Mouse (Mus musculus): ENCODE data around the gene Mmrn1. TPM values are rescaled to one million over a fixed set of nuclear protein-coding genes. Genes with fewer than 3 reads are reported as not detected.

Gene Mmrn1
- total and polyA plus RNA-seq, 3 experiments: 2.4 to 7.5 (median 6.8) TPM

GRCm38 (mm10) chr6:60962668-60963067 lies 37.9 kb downstream of the Mmrn1 start:
- H3K36me3 ChIP-seq (ENCODE audit: control insufficient read depth, insufficient read depth, low read length): no peaks in the 10 kb centered on the region
- H3K9ac ChIP-seq (ENCODE audit: low read depth, low read length): no peak overlapping the region
- TF ChIP-seq POLR2A (IDR thresholded peaks at IDR 0.05; ENCODE audit: insufficient read depth, low read depth, low read length) (no peak), CTCF (IDR thresholded peaks at IDR 0.05) (no peak), EP300 (IDR thresholded peaks at IDR 0.05; ENCODE audit: insufficient read depth, low read depth, low read length) (no peak)
- WGBS: 71% methylated on average over 2 of the region's 2 CpGs
- intact Hi-C loops (cut with DNase I): no loop called here
- H3K27ac ChIP-seq: no peak overlapping the region
- no peak for DNase-seq
- no peaks in the 10 kb centered on the region for H3K4me1 ChIP-seq (ENCODE audit: control insufficient read depth, insufficient read depth, low read length)
- H3K4me3 ChIP-seq: no peak overlapping the region
- no peaks in the 10 kb centered on the region for H3K79me2 ChIP-seq (replicated peaks; ENCODE audit: control insufficient read depth, insufficient read depth, low read length)
- H3K27me3 ChIP-seq (ENCODE audit: control insufficient read depth, insufficient read depth, low read length): no peaks in the 10 kb centered on the region

GRCm38 (mm10) chr6:60963726-60964125 lies 39.0 kb downstream of the Mmrn1 start:
- no peaks in the 10 kb centered on the region for H3K4me1 ChIP-seq (ENCODE audit: control insufficient read depth, insufficient read depth, low read length)
- H3K27ac ChIP-seq: no peak overlapping the region
- intact Hi-C loops (cut with DNase I): no loop called here
- H3K36me3 ChIP-seq (ENCODE audit: control insufficient read depth, insufficient read depth, low read length): no peaks in the 10 kb centered on the region
- no peak overlapping the region for H3K4me3 ChIP-seq
- DNase-seq: no peak
- no peaks in the 10 kb centered on the region for H3K79me2 ChIP-seq (replicated peaks; ENCODE audit: control insufficient read depth, insufficient read depth, low read length)
- H3K27me3 ChIP-seq (ENCODE audit: control insufficient read depth, insufficient read depth, low read length): no peaks in the 10 kb centered on the region
- H3K9ac ChIP-seq (ENCODE audit: low read depth, low read length): no peak overlapping the region
- TF ChIP-seq CTCF (IDR thresholded peaks at IDR 0.05): peak; percentile 43
- no peak for TF ChIP-seq EP300 (IDR thresholded peaks at IDR 0.05; ENCODE audit: insufficient read depth, low read depth, low read length)
- TF ChIP-seq POLR2A (IDR thresholded peaks at IDR 0.05; ENCODE audit: insufficient read depth, low read depth, low read length): no peak
- 56% methylated on average over 1 of the region's 1 CpGs for WGBS

- H3K36me3 ChIP-seq (ENCODE audit: control insufficient read depth, insufficient read depth, low read length): no peaks in the 10 kb centered on the region
- H3K27me3 ChIP-seq (ENCODE audit: control insufficient read depth, insufficient read depth, low read length): no peaks in the 10 kb centered on the region
- H3K79me2 ChIP-seq (replicated peaks; ENCODE audit: control insufficient read depth, insufficient read depth, low read length): no peaks in the 10 kb centered on the region
- H3K4me1 ChIP-seq (ENCODE audit: control insufficient read depth, insufficient read depth, low read length): no peaks in the 10 kb centered on the region; the same call in 1 of the 2 replicates
- WGBS: 68% methylated on average over 4 of the region's 4 CpGs
- H3K9ac ChIP-seq (ENCODE audit: low read depth, low read length): no peak overlapping the region
- H3K27ac ChIP-seq: no peak overlapping the region
- DNase-seq: no peak
- intact Hi-C loops (cut with DNase I): no loop called here
- no peak overlapping the region for H3K4me3 ChIP-seq
- TF ChIP-seq EP300 (IDR thresholded peaks at IDR 0.05; ENCODE audit: insufficient read depth, low read depth, low read length): no peak
- no peak for TF ChIP-seq POLR2A (IDR thresholded peaks at IDR 0.05; ENCODE audit: insufficient read depth, low read depth, low read length)
- no peak for TF ChIP-seq CTCF (IDR thresholded peaks at IDR 0.05)
Observed at GRCm38 (mm10) chr6:60966931-60967330, 42.2 kb downstream of the Mmrn1 start.

GRCm38 (mm10) chr6:60969407-60969806 lies 44.6 kb downstream of the Mmrn1 start:
- no peaks in the 10 kb centered on the region for H3K79me2 ChIP-seq (replicated peaks; ENCODE audit: control insufficient read depth, insufficient read depth, low read length)
- no peak overlapping the region for H3K9ac ChIP-seq (ENCODE audit: low read depth, low read length)
- no peaks in the 10 kb centered on the region; the same call in 1 of the 2 replicates for H3K4me1 ChIP-seq (ENCODE audit: control insufficient read depth, insufficient read depth, low read length)
- no peak overlapping the region for H3K4me3 ChIP-seq
- DNase-seq: no peak
- WGBS: 53% methylated on average over 6 of the region's 6 CpGs
- H3K27me3 ChIP-seq (ENCODE audit: control insufficient read depth, insufficient read depth, low read length): no peaks in the 10 kb centered on the region
- no peak overlapping the region for H3K27ac ChIP-seq
- no peaks in the 10 kb centered on the region for H3K36me3 ChIP-seq (ENCODE audit: control insufficient read depth, insufficient read depth, low read length)
- TF ChIP-seq EP300 (IDR thresholded peaks at IDR 0.05; ENCODE audit: insufficient read depth, low read depth, low read length) (no peak), POLR2A (IDR thresholded peaks at IDR 0.05; ENCODE audit: insufficient read depth, low read depth, low read length) (no peak), CTCF (IDR thresholded peaks at IDR 0.05) (no peak)
- intact Hi-C loops (cut with DNase I): no loop called here

- no peak overlapping the region for H3K9ac ChIP-seq (ENCODE audit: low read depth, low read length)
- WGBS: 69% methylated on average over 2 of the region's 2 CpGs
- intact Hi-C loops (cut with DNase I): no loop called here
- no peak overlapping the region for H3K27ac ChIP-seq
- no peaks in the 10 kb centered on the region for H3K36me3 ChIP-seq (ENCODE audit: control insufficient read depth, insufficient read depth, low read length)
- TF ChIP-seq CTCF (IDR thresholded peaks at IDR 0.05): no peak
- TF ChIP-seq POLR2A (IDR thresholded peaks at IDR 0.05; ENCODE audit: insufficient read depth, low read depth, low read length): no peak
- TF ChIP-seq EP300 (IDR thresholded peaks at IDR 0.05; ENCODE audit: insufficient read depth, low read depth, low read length): no peak
- H3K4me1 ChIP-seq (ENCODE audit: control insufficient read depth, insufficient read depth, low read length): no peaks in the 10 kb centered on the region; the same call in 1 of the 2 replicates
- no peaks in the 10 kb centered on the region for H3K79me2 ChIP-seq (replicated peaks; ENCODE audit: control insufficient read depth, insufficient read depth, low read length)
- H3K4me3 ChIP-seq: no peak overlapping the region
- no peaks in the 10 kb centered on the region for H3K27me3 ChIP-seq (ENCODE audit: control insufficient read depth, insufficient read depth, low read length)
- DNase-seq: no peak
Observed at GRCm38 (mm10) chr6:60970811-60971210, 46.0 kb downstream of the Mmrn1 start.

- Histone ChIP-seq H3K79me2 (replicated peaks; ENCODE audit: control insufficient read depth, insufficient read depth, low read length) (no peaks in the 10 kb centered on the region), H3K27me3 (ENCODE audit: control insufficient read depth, insufficient read depth, low read length) (no peaks in the 10 kb centered on the region)
- DNase-seq: no peak
Observed at GRCm38 (mm10) chr6:60978610-60979009, 53.8 kb downstream of the Mmrn1 start.

More at GRCm38 (mm10) chr6:60978610-60979009, 53.8 kb downstream of the Mmrn1 start:
- TF ChIP-seq CTCF (IDR thresholded peaks at IDR 0.05) (no peak), EP300 (IDR thresholded peaks at IDR 0.05; ENCODE audit: insufficient read depth, low read depth, low read length) (no peak), POLR2A (IDR thresholded peaks at IDR 0.05; ENCODE audit: insufficient read depth, low read depth, low read length) (no peak)
- Histone ChIP-seq H3K9ac (ENCODE audit: low read depth, low read length) (no peak overlapping the region), H3K36me3 (ENCODE audit: control insufficient read depth, insufficient read depth, low read length) (no peaks in the 10 kb centered on the region), H3K27ac (no peak overlapping the region), H3K4me3 (no peak overlapping the region), H3K4me1 (ENCODE audit: control insufficient read depth, insufficient read depth, low read length) (no peaks in the 10 kb centered on the region)
- 75% methylated on average over 1 of the region's 1 CpGs for WGBS
- intact Hi-C loops (cut with DNase I): no loop called here
